Mouse (Mus musculus): ENCODE results near the gene Palm2. TPM values are rescaled to one million over a fixed set of nuclear protein-coding genes. Genes with fewer than 3 reads are reported as not detected.

Palm2 gene
- polyA plus RNA-seq, 1 experiment, result 0.05 TPM

- peak; percentile 19 for DNase-seq
- Histone ChIP-seq H3K27me3 (replicated peaks; ENCODE audit: control insufficient read depth, insufficient read depth, low read length) (no peaks in the 10 kb centered on the region), H3K36me3 (ENCODE audit: control insufficient read depth, insufficient read depth, low read length) (no peaks in the 10 kb centered on the region), H3K4me3 (ENCODE audit: insufficient read depth, low read depth, low read length) (no peak overlapping the region), H3K27ac (ENCODE audit: insufficient read depth, low read depth, low read length) (no peak overlapping the region), H3K4me1 (ENCODE audit: control insufficient read depth, insufficient read depth, low read length) (no peaks in the 10 kb centered on the region)
- TF ChIP-seq CTCF (conservative IDR thresholded peaks at IDR 0.05; ENCODE audit: insufficient read depth, insufficient read length, low read depth, low read length), result no peak
- TF ChIP-seq POLR2A (IDR thresholded peaks at IDR 0.05; ENCODE audit: low read depth, low read length), result no peak
- 33% methylated on average over 17 of the region's 17 CpGs for WGBS
These were observed 177.4 kb downstream of the Palm2 start for GRCm38 (mm10) chr4:57611303-57612077.

DNA sequence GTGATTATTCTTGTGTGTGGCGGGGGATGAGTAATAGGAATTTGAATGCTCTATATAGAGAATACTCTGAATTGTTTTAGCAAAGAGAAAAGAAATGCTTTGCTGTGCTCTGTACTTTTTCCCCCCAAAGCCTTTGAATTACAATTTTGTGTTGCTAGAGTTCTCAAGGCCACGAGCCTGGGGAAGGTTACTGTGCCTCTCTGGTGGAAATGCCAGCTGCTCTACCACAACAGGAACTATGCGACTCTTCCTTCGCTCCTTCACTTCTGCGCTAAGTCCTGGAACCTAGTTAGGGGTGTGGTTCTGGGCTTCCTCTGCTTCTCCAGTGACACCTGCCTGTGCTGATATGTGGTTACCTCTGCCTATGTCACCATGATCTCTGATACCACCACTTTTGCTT lies 178.7 kb downstream of the Palm2 start:
- Histone ChIP-seq H3K27ac (ENCODE audit: insufficient read depth, low read depth, low read length) (no peak overlapping the region), H3K27me3 (replicated peaks; ENCODE audit: control insufficient read depth, insufficient read depth, low read length) (no peaks in the 10 kb centered on the region), H3K4me1 (ENCODE audit: control insufficient read depth, insufficient read depth, low read length) (no peaks in the 10 kb centered on the region), H3K4me3 (ENCODE audit: insufficient read depth, low read depth, low read length) (no peak overlapping the region), H3K36me3 (ENCODE audit: control insufficient read depth, insufficient read depth, low read length) (no peaks in the 10 kb centered on the region)
- TF ChIP-seq POLR2A (IDR thresholded peaks at IDR 0.05; ENCODE audit: low read depth, low read length) (no peak), CTCF (conservative IDR thresholded peaks at IDR 0.05; ENCODE audit: insufficient read depth, insufficient read length, low read depth, low read length) (no peak)
- WGBS, result 89% methylated on average over 5 of the region's 5 CpGs
- DNase-seq, result no peak

DNA sequence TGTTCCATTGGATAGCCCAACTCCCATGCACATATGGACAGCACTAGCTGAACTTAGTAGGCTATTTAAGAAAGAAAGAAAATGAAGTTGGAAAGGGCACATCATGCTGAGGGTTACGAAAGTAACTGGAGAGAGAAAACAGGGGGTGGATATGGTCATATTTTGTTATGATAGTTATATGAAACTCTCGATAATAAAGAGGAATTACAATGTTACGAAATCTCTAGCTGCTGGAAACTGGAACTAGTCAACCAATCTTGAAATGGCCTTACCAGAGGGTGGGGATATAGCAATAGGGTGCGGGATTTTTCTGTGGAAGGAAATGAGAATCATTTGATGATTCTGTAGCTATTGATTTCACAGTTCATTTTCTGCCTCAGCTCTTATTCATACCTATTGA lies 180.6 kb downstream of the Palm2 start:
- H3K4me3 ChIP-seq (ENCODE audit: insufficient read depth, low read depth, low read length), result no peak overlapping the region
- TF ChIP-seq POLR2A (IDR thresholded peaks at IDR 0.05; ENCODE audit: low read depth, low read length) (no peak), CTCF (conservative IDR thresholded peaks at IDR 0.05; ENCODE audit: insufficient read depth, insufficient read length, low read depth, low read length) (no peak)
- WGBS, result 92% methylated on average over 4 of the region's 4 CpGs
- H3K36me3 ChIP-seq (ENCODE audit: control insufficient read depth, insufficient read depth, low read length), result no peaks in the 10 kb centered on the region
- H3K27me3 ChIP-seq (replicated peaks; ENCODE audit: control insufficient read depth, insufficient read depth, low read length), result no peaks in the 10 kb centered on the region
- DNase-seq, result no peak
- no peak overlapping the region for H3K27ac ChIP-seq (ENCODE audit: insufficient read depth, low read depth, low read length)
- no peaks in the 10 kb centered on the region for H3K4me1 ChIP-seq (ENCODE audit: control insufficient read depth, insufficient read depth, low read length)

DNA sequence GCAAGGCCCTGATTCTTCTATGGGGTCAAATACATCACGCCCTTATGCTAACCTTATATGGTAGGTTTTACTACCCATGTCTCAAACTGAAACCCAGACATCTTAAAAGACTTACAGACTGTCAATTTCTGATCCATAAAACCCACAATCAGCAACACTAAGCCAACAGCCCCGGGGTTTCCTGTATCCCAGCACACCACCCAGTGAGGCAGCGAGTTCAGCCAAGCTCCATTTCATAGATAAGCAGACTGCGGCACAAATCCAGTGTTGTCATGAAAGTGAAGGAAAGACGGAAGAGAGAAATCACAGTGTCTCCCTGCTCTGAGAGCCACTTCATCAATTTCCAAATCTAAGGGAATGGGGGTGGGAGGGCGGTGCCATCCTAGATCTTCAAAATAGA lies 184.7 kb downstream of the Palm2 start:
- Histone ChIP-seq H3K4me3 (ENCODE audit: insufficient read depth, low read depth, low read length) (no peak overlapping the region), H3K27me3 (replicated peaks; ENCODE audit: control insufficient read depth, insufficient read depth, low read length) (no peaks in the 10 kb centered on the region), H3K4me1 (ENCODE audit: control insufficient read depth, insufficient read depth, low read length) (no peaks in the 10 kb centered on the region), H3K36me3 (ENCODE audit: control insufficient read depth, insufficient read depth, low read length) (no peaks in the 10 kb centered on the region), H3K27ac (ENCODE audit: insufficient read depth, low read depth, low read length) (no peak overlapping the region)
- 88% methylated on average over 6 of the region's 6 CpGs for whole genome bisulfite sequencing
- DNase-seq, result no peak
- TF ChIP-seq POLR2A (IDR thresholded peaks at IDR 0.05; ENCODE audit: low read depth, low read length), result no peak
- TF ChIP-seq CTCF (conservative IDR thresholded peaks at IDR 0.05; ENCODE audit: insufficient read depth, insufficient read length, low read depth, low read length), result no peak

GRCm38 (mm10) chr4:57622816-57623215 lies 188.8 kb downstream of the Palm2 start:
- Histone ChIP-seq H3K27ac (ENCODE audit: insufficient read depth, low read depth, low read length) (no peak overlapping the region), H3K4me3 (ENCODE audit: insufficient read depth, low read depth, low read length) (no peak overlapping the region), H3K4me1 (ENCODE audit: control insufficient read depth, insufficient read depth, low read length) (no peaks in the 10 kb centered on the region), H3K27me3 (replicated peaks; ENCODE audit: control insufficient read depth, insufficient read depth, low read length) (no peaks in the 10 kb centered on the region), H3K36me3 (ENCODE audit: control insufficient read depth, insufficient read depth, low read length) (no peaks in the 10 kb centered on the region)
- no peak for DNase-seq
- WGBS, result 81% methylated on average over 7 of the region's 7 CpGs
- TF ChIP-seq POLR2A (IDR thresholded peaks at IDR 0.05; ENCODE audit: low read depth, low read length) (no peak), CTCF (conservative IDR thresholded peaks at IDR 0.05; ENCODE audit: insufficient read depth, insufficient read length, low read depth, low read length) (no peak)

- no peaks in the 10 kb centered on the region for H3K27me3 ChIP-seq (replicated peaks; ENCODE audit: control insufficient read depth, insufficient read depth, low read length)
- no peaks in the 10 kb centered on the region for H3K4me1 ChIP-seq (ENCODE audit: control insufficient read depth, insufficient read depth, low read length)
- no peak overlapping the region for H3K4me3 ChIP-seq (ENCODE audit: insufficient read depth, low read depth, low read length)
- DNase-seq, result no peak
- TF ChIP-seq CTCF (conservative IDR thresholded peaks at IDR 0.05; ENCODE audit: insufficient read depth, insufficient read length, low read depth, low read length), result no peak
- no peak for TF ChIP-seq POLR2A (IDR thresholded peaks at IDR 0.05; ENCODE audit: low read depth, low read length)
- 79% methylated on average over 2 of the region's 2 CpGs for WGBS
- H3K27ac ChIP-seq (ENCODE audit: insufficient read depth, low read depth, low read length), result no peak overlapping the region
- no peaks in the 10 kb centered on the region for H3K36me3 ChIP-seq (ENCODE audit: control insufficient read depth, insufficient read depth, low read length)
These were observed 190.8 kb downstream of the Palm2 start for GRCm38 (mm10) chr4:57624819-57625218.

DNA sequence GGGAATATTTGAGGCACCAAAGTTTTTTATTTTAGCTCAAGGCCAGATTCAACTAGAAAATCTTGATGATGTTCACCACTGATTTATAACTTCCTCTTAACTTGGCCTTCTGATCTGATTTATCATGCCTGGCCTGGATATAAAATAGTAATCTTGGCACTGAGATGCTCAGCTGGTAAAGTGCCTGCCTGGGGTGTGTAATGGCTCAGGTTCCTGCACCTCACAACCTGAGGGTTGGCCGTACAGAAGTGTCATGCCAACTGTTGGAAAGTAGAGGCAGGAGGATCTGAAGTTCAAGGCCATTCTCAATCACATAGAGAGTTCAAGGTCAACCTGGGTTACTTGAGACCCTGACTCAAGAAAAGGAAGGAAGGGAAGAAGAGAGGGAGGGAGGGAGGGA lies 191.3 kb downstream of the Palm2 start:
- TF ChIP-seq CTCF (conservative IDR thresholded peaks at IDR 0.05; ENCODE audit: insufficient read depth, insufficient read length, low read depth, low read length), result no peak
- no peak for TF ChIP-seq POLR2A (IDR thresholded peaks at IDR 0.05; ENCODE audit: low read depth, low read length)
- no peaks in the 10 kb centered on the region for H3K36me3 ChIP-seq (ENCODE audit: control insufficient read depth, insufficient read depth, low read length)
- 60% methylated on average over 1 of the region's 1 CpGs for WGBS
- no peaks in the 10 kb centered on the region for H3K4me1 ChIP-seq (ENCODE audit: control insufficient read depth, insufficient read depth, low read length)
- no peak overlapping the region for H3K27ac ChIP-seq (ENCODE audit: insufficient read depth, low read depth, low read length)
- DNase-seq, result no peak
- H3K4me3 ChIP-seq (ENCODE audit: insufficient read depth, low read depth, low read length), result no peak overlapping the region
- no peaks in the 10 kb centered on the region for H3K27me3 ChIP-seq (replicated peaks; ENCODE audit: control insufficient read depth, insufficient read depth, low read length)
